Mouse (Mus musculus): ENCODE results near the gene Hpd. TPM values are rescaled to one million over a fixed set of nuclear protein-coding genes. Genes with fewer than 3 reads are reported as not detected.
A peak's percentile ranks its signal among the peaks of the same experiment; 100 is the strongest.

Gene Hpd
- polyA plus RNA-seq, 1 experiment from 2014 or later = not detected

GRCm38 (mm10) chr5:123138230-123138911 is 44.2 kb downstream of the Hpd start:
- H3K9ac ChIP-seq (replicated peaks) = peak overlapping the region; percentile 100
- peak overlapping the region; percentile 100 for H3K27ac ChIP-seq
- H3K4me1 ChIP-seq (replicated peaks) = peaks cover 49% of the 10 kb centered on the region
- H3K4me3 ChIP-seq (replicated peaks) = peak overlapping the region; percentile 96
- H3K4me2 ChIP-seq (replicated peaks) = peak overlapping the region; percentile 97
- ATAC-seq = peak; percentile 26
- H3K27me3 ChIP-seq = no peaks in the 10 kb centered on the region
- peaks cover 27% of the 10 kb centered on the region for H3K36me3 ChIP-seq
- H3K9me3 ChIP-seq = no peaks in the 10 kb centered on the region
- WGBS = under 1% methylated on average over 36 of the region's 40 CpGs

- Histone ChIP-seq H3K36me3 (peaks cover 29% of the 10 kb centered on the region), H3K4me2 (replicated peaks) (peak overlapping the region; percentile 97), H3K27ac (peak overlapping the region; percentile 100), H3K9me3 (no peaks in the 10 kb centered on the region), H3K4me1 (replicated peaks) (peaks cover 50% of the 10 kb centered on the region), H3K9ac (replicated peaks) (peak overlapping the region; percentile 100), H3K4me3 (replicated peaks) (peak overlapping the region; percentile 96), H3K27me3 (no peaks in the 10 kb centered on the region)
- ATAC-seq = no peak
- WGBS = under 1% methylated on average over 6 of the region's 6 CpGs
Observed at GRCm38 (mm10) chr5:123137910-123138229, 44.7 kb downstream of the Hpd start.

- Histone ChIP-seq H3K27ac (peak overlapping the region; percentile 100), H3K9me3 (no peaks in the 10 kb centered on the region), H3K36me3 (peaks cover 29% of the 10 kb centered on the region), H3K9ac (replicated peaks) (peak overlapping the region; percentile 100), H3K27me3 (no peaks in the 10 kb centered on the region), H3K4me3 (replicated peaks) (peak overlapping the region; percentile 96), H3K4me1 (replicated peaks) (peaks cover 56% of the 10 kb centered on the region), H3K4me2 (replicated peaks) (peak overlapping the region; percentile 97)
- WGBS = 1% methylated on average over 20 of the region's 20 CpGs
- ATAC-seq = no peak
Observed at GRCm38 (mm10) chr5:123137044-123137909, 45.2 kb downstream of the Hpd start.

- 0% methylated on average over 13 of the region's 13 CpGs for WGBS
- Histone ChIP-seq H3K36me3 (peaks cover 32% of the 10 kb centered on the region), H3K4me2 (replicated peaks) (peak overlapping the region; percentile 97), H3K27me3 (no peaks in the 10 kb centered on the region), H3K4me3 (replicated peaks) (peak overlapping the region; percentile 96), H3K4me1 (replicated peaks) (peaks cover 64% of the 10 kb centered on the region), H3K9ac (replicated peaks) (peak overlapping the region; percentile 100), H3K27ac (peak overlapping the region; percentile 100), H3K9me3 (no peaks in the 10 kb centered on the region)
- peak; percentile 24; the same call in 1 of the 2 replicates for ATAC-seq
Observed at GRCm38 (mm10) chr5:123136361-123137043, 46.0 kb downstream of the Hpd start.

- Histone ChIP-seq H3K4me2 (replicated peaks) (peak overlapping the region; percentile 97), H3K27ac (peak overlapping the region; percentile 100), H3K27me3 (no peaks in the 10 kb centered on the region), H3K4me3 (replicated peaks) (peak overlapping the region; percentile 96), H3K9ac (replicated peaks) (peak overlapping the region; percentile 100), H3K36me3 (peaks cover 36% of the 10 kb centered on the region), H3K9me3 (no peaks in the 10 kb centered on the region), H3K4me1 (replicated peaks) (peaks cover 67% of the 10 kb centered on the region)
- ATAC-seq = no peak
- WGBS = 6% methylated on average over 30 of the region's 30 CpGs
Observed at GRCm38 (mm10) chr5:123135471-123136360, 46.8 kb downstream of the Hpd start.

- peak overlapping the region; percentile 100 for H3K9ac ChIP-seq (replicated peaks)
- peaks cover 67% of the 10 kb centered on the region for H3K4me1 ChIP-seq (replicated peaks)
- H3K27me3 ChIP-seq = no peaks in the 10 kb centered on the region
- peak overlapping the region; percentile 100 for H3K27ac ChIP-seq
- no peak for ATAC-seq
- H3K4me2 ChIP-seq (replicated peaks) = peak overlapping the region; percentile 97
- WGBS = 19% methylated on average over 8 of the region's 8 CpGs
- no peaks in the 10 kb centered on the region for H3K9me3 ChIP-seq
- H3K36me3 ChIP-seq = peaks cover 44% of the 10 kb centered on the region
- peak overlapping the region; percentile 96 for H3K4me3 ChIP-seq (replicated peaks)
Observed at GRCm38 (mm10) chr5:123134875-123135382, 47.6 kb downstream of the Hpd start.

GRCm38 (mm10) chr5:123134186-123134874 is 48.2 kb downstream of the Hpd start:
- Histone ChIP-seq H3K27ac (peak overlapping the region; percentile 100), H3K9ac (replicated peaks) (peak overlapping the region; percentile 100), H3K4me2 (replicated peaks) (peak overlapping the region; percentile 97), H3K36me3 (peaks cover 50% of the 10 kb centered on the region), H3K4me1 (replicated peaks) (peaks cover 67% of the 10 kb centered on the region), H3K27me3 (no peaks in the 10 kb centered on the region), H3K4me3 (replicated peaks) (peak overlapping the region; percentile 96), H3K9me3 (no peaks in the 10 kb centered on the region)
- WGBS = 19% methylated on average over 13 of the region's 13 CpGs
- ATAC-seq = no peak

- Histone ChIP-seq H3K9me3 (no peaks in the 10 kb centered on the region), H3K36me3 (peaks cover 55% of the 10 kb centered on the region), H3K9ac (replicated peaks) (peak overlapping the region; percentile 100), H3K4me3 (replicated peaks) (peak overlapping the region; percentile 96), H3K4me2 (replicated peaks) (peak overlapping the region; percentile 97), H3K27ac (peak overlapping the region; percentile 100), H3K4me1 (replicated peaks) (peaks cover 67% of the 10 kb centered on the region), H3K27me3 (no peaks in the 10 kb centered on the region)
- WGBS = 12% methylated on average over 7 of the region's 7 CpGs
- no peak for ATAC-seq
Observed at GRCm38 (mm10) chr5:123133784-123134143, 48.8 kb downstream of the Hpd start.

- Histone ChIP-seq H3K4me1 (replicated peaks) (peaks cover 67% of the 10 kb centered on the region), H3K9me3 (no peaks in the 10 kb centered on the region), H3K4me3 (replicated peaks) (peak overlapping the region; percentile 96), H3K4me2 (replicated peaks) (peak overlapping the region; percentile 97), H3K27me3 (no peaks in the 10 kb centered on the region), H3K9ac (replicated peaks) (peak overlapping the region; percentile 100), H3K36me3 (peaks cover 60% of the 10 kb centered on the region), H3K27ac (peak overlapping the region; percentile 100)
- no peak for ATAC-seq
- 20% methylated on average over 18 of the region's 18 CpGs for WGBS
Observed at GRCm38 (mm10) chr5:123133083-123133783, 49.3 kb downstream of the Hpd start.

- H3K4me3 ChIP-seq (replicated peaks) = peak within 1 kb of the TSS; percentile 96
- WGBS = 3% methylated on average over 42 of the region's 44 CpGs
- H3K9ac ChIP-seq (replicated peaks) = peak within 1 kb of the TSS; percentile 61
- peak within 1 kb of the TSS; percentile 97 for H3K4me2 ChIP-seq (replicated peaks)
- H3K4me1 ChIP-seq (replicated peaks) = peaks cover 62% of the 10 kb centered on the region
- ATAC-seq = peak; percentile 47
- H3K27ac ChIP-seq = peak within 1 kb of the TSS; percentile 100
- no peaks in the 10 kb centered on the region for H3K9me3 ChIP-seq
- H3K36me3 ChIP-seq = peaks cover 67% of the 10 kb centered on the region
- H3K27me3 ChIP-seq = no peaks in the 10 kb centered on the region
Observed at GRCm38 (mm10) chr5:123132308-123133071, 50.0 kb downstream of the Hpd start, which contains the start of gene Rhof. TSS of gene Rhof (minus strand) at chr5:123132692.
